Mouse (Mus musculus): Measurements from ENCODE around the gene Dnah11. TPM values are rescaled to one million over a fixed set of nuclear protein-coding genes. Genes with fewer than 3 reads are reported as not detected.

Gene Dnah11
- polyA plus RNA-seq, 1 experiment from 2014 or later = 0.04 TPM

- 35% methylated on average over 4 of the region's 4 CpGs for WGBS
- Histone ChIP-seq H3K4me2 (replicated peaks) (no peak overlapping the region), H3K4me1 (no peaks in the 10 kb centered on the region), H3K27me3 (no peaks in the 10 kb centered on the region), H3K4me3 (no peak overlapping the region), H3K9ac (no peak overlapping the region), H3K36me3 (no peaks in the 10 kb centered on the region), H3K9me3 (no peaks in the 10 kb centered on the region), H3K27ac (no peak overlapping the region)
- no peak for ATAC-seq (ENCODE audit: insufficient number of reproducible peaks, insufficient read depth, low FRiP score, low TSS enrichment)
These were observed 34.1 kb downstream of the Dnah11 start for GRCm38 (mm10) chr12:118164785-118165184.

GRCm38 (mm10) chr12:118156986-118157385 lies 41.9 kb downstream of the Dnah11 start:
- 87% methylated on average over 5 of the region's 5 CpGs for WGBS
- H3K4me1 ChIP-seq = no peaks in the 10 kb centered on the region

GRCm38 (mm10) chr12:118147521-118148033 lies 51.3 kb downstream of the Dnah11 start:
- Histone ChIP-seq H3K4me2 (replicated peaks) (no peak overlapping the region), H3K36me3 (no peaks in the 10 kb centered on the region), H3K27me3 (no peaks in the 10 kb centered on the region), H3K27ac (no peak overlapping the region), H3K4me1 (no peaks in the 10 kb centered on the region), H3K9me3 (no peaks in the 10 kb centered on the region), H3K4me3 (no peak overlapping the region), H3K9ac (no peak overlapping the region)
- ATAC-seq (ENCODE audit: insufficient number of reproducible peaks, insufficient read depth, low FRiP score, low TSS enrichment) = no peak
- WGBS = 81% methylated on average over 2 of the region's 2 CpGs

More at GRCm38 (mm10) chr12:118156986-118157385, 41.9 kb downstream of the Dnah11 start:
- no peaks in the 10 kb centered on the region for H3K9me3 ChIP-seq
- no peak overlapping the region for H3K4me2 ChIP-seq (replicated peaks)
- ATAC-seq (ENCODE audit: insufficient number of reproducible peaks, insufficient read depth, low FRiP score, low TSS enrichment) = no peak
- no peak overlapping the region for H3K4me3 ChIP-seq
- H3K9ac ChIP-seq = no peak overlapping the region
- H3K27me3 ChIP-seq = no peaks in the 10 kb centered on the region
- no peak overlapping the region for H3K27ac ChIP-seq
- no peaks in the 10 kb centered on the region for H3K36me3 ChIP-seq

GRCm38 (mm10) chr12:118128116-118128515 lies 70.7 kb downstream of the Dnah11 start:
- no peak overlapping the region for H3K27ac ChIP-seq
- no peaks in the 10 kb centered on the region for H3K9me3 ChIP-seq
- no peak overlapping the region for H3K4me2 ChIP-seq (replicated peaks)
- no peaks in the 10 kb centered on the region for H3K36me3 ChIP-seq
- WGBS = 86% methylated on average over 4 of the region's 4 CpGs
- ATAC-seq (ENCODE audit: insufficient number of reproducible peaks, insufficient read depth, low FRiP score, low TSS enrichment) = no peak
- H3K4me1 ChIP-seq = no peaks in the 10 kb centered on the region
- H3K4me3 ChIP-seq = no peak overlapping the region
- no peak overlapping the region for H3K9ac ChIP-seq
- H3K27me3 ChIP-seq = no peaks in the 10 kb centered on the region

- Histone ChIP-seq H3K4me3 (no peak overlapping the region), H3K27ac (no peak overlapping the region), H3K9me3 (no peaks in the 10 kb centered on the region), H3K36me3 (no peaks in the 10 kb centered on the region), H3K4me1 (no peaks in the 10 kb centered on the region), H3K27me3 (no peaks in the 10 kb centered on the region), H3K4me2 (replicated peaks) (no peak overlapping the region), H3K9ac (no peak overlapping the region)
- no peak for ATAC-seq (ENCODE audit: insufficient number of reproducible peaks, insufficient read depth, low FRiP score, low TSS enrichment)
- WGBS = 90% methylated on average over 3 of the region's 3 CpGs
These were observed 79.2 kb downstream of the Dnah11 start for GRCm38 (mm10) chr12:118119668-118120067.

- ATAC-seq (ENCODE audit: insufficient number of reproducible peaks, insufficient read depth, low FRiP score, low TSS enrichment) = no peak
- Histone ChIP-seq H3K4me2 (replicated peaks) (no peak overlapping the region), H3K4me1 (no peaks in the 10 kb centered on the region), H3K36me3 (no peaks in the 10 kb centered on the region), H3K4me3 (no peak overlapping the region), H3K9ac (no peak overlapping the region), H3K9me3 (no peaks in the 10 kb centered on the region), H3K27ac (no peak overlapping the region), H3K27me3 (no peaks in the 10 kb centered on the region)
- WGBS = 54% methylated on average over 8 of the region's 8 CpGs
These were observed 86.2 kb downstream of the Dnah11 start for GRCm38 (mm10) chr12:118112599-118112998.

GRCm38 (mm10) chr12:118111896-118112295 lies 86.9 kb downstream of the Dnah11 start:
- no peak overlapping the region for H3K4me2 ChIP-seq (replicated peaks)
- WGBS = 85% methylated on average over 3 of the region's 3 CpGs
- no peak overlapping the region for H3K4me3 ChIP-seq
- H3K27me3 ChIP-seq = no peaks in the 10 kb centered on the region
- no peaks in the 10 kb centered on the region for H3K9me3 ChIP-seq
- no peak for ATAC-seq (ENCODE audit: insufficient number of reproducible peaks, insufficient read depth, low FRiP score, low TSS enrichment)
- H3K4me1 ChIP-seq = no peaks in the 10 kb centered on the region
- no peak overlapping the region for H3K27ac ChIP-seq
- H3K36me3 ChIP-seq = no peaks in the 10 kb centered on the region
- H3K9ac ChIP-seq = no peak overlapping the region

GRCm38 (mm10) chr12:118107719-118108118 lies 91.1 kb downstream of the Dnah11 start:
- ATAC-seq (ENCODE audit: insufficient number of reproducible peaks, insufficient read depth, low FRiP score, low TSS enrichment) = no peak
- no peak overlapping the region for H3K27ac ChIP-seq
- no peak overlapping the region for H3K4me2 ChIP-seq (replicated peaks)
- no peaks in the 10 kb centered on the region for H3K27me3 ChIP-seq
- H3K9ac ChIP-seq = no peak overlapping the region
- no peaks in the 10 kb centered on the region for H3K36me3 ChIP-seq
- no peaks in the 10 kb centered on the region for H3K4me1 ChIP-seq
- 82% methylated on average over 1 of the region's 1 CpGs for whole genome bisulfite sequencing
- no peak overlapping the region for H3K4me3 ChIP-seq
- H3K9me3 ChIP-seq = no peaks in the 10 kb centered on the region

GRCm38 (mm10) chr12:118104520-118104919 lies 94.3 kb downstream of the Dnah11 start:
- WGBS = 90% methylated on average over 4 of the region's 4 CpGs
- Histone ChIP-seq H3K9me3 (no peaks in the 10 kb centered on the region), H3K9ac (no peak overlapping the region), H3K27me3 (no peaks in the 10 kb centered on the region), H3K4me3 (no peak overlapping the region), H3K27ac (no peak overlapping the region), H3K4me1 (no peaks in the 10 kb centered on the region), H3K36me3 (no peaks in the 10 kb centered on the region), H3K4me2 (replicated peaks) (no peak overlapping the region)
- no peak for ATAC-seq (ENCODE audit: insufficient number of reproducible peaks, insufficient read depth, low FRiP score, low TSS enrichment)

GRCm38 (mm10) chr12:118099694-118100093 lies 99.1 kb downstream of the Dnah11 start:
- H3K9me3 ChIP-seq = no peaks in the 10 kb centered on the region
- H3K27me3 ChIP-seq = no peaks in the 10 kb centered on the region
- H3K9ac ChIP-seq = no peak overlapping the region
- ATAC-seq (ENCODE audit: insufficient number of reproducible peaks, insufficient read depth, low FRiP score, low TSS enrichment) = no peak
- H3K4me1 ChIP-seq = no peaks in the 10 kb centered on the region
- H3K4me2 ChIP-seq (replicated peaks) = no peak overlapping the region
- WGBS = 79% methylated on average over 5 of the region's 5 CpGs
- no peak overlapping the region for H3K27ac ChIP-seq
- H3K4me3 ChIP-seq = no peak overlapping the region
- H3K36me3 ChIP-seq = no peaks in the 10 kb centered on the region

GRCm38 (mm10) chr12:118098257-118098656 lies 100.6 kb downstream of the Dnah11 start:
- H3K4me2 ChIP-seq (replicated peaks) = no peak overlapping the region
- WGBS = 76% methylated on average over 3 of the region's 3 CpGs
- no peak for ATAC-seq (ENCODE audit: insufficient number of reproducible peaks, insufficient read depth, low FRiP score, low TSS enrichment)
- no peak overlapping the region for H3K9ac ChIP-seq
- no peaks in the 10 kb centered on the region for H3K4me1 ChIP-seq
- H3K4me3 ChIP-seq = no peak overlapping the region
- no peak overlapping the region for H3K27ac ChIP-seq
- no peaks in the 10 kb centered on the region for H3K27me3 ChIP-seq
- H3K36me3 ChIP-seq = no peaks in the 10 kb centered on the region
- no peaks in the 10 kb centered on the region for H3K9me3 ChIP-seq

GRCm38 (mm10) chr12:118094946-118095345 lies 103.9 kb downstream of the Dnah11 start:
- 83% methylated on average over 4 of the region's 4 CpGs for WGBS
- Histone ChIP-seq H3K27ac (no peak overlapping the region), H3K4me2 (replicated peaks) (no peak overlapping the region), H3K4me1 (no peaks in the 10 kb centered on the region), H3K9me3 (no peaks in the 10 kb centered on the region), H3K4me3 (no peak overlapping the region), H3K36me3 (no peaks in the 10 kb centered on the region), H3K27me3 (no peaks in the 10 kb centered on the region), H3K9ac (no peak overlapping the region)
- no peak for ATAC-seq (ENCODE audit: insufficient number of reproducible peaks, insufficient read depth, low FRiP score, low TSS enrichment)

GRCm38 (mm10) chr12:118085291-118085690 lies 113.6 kb downstream of the Dnah11 start:
- no peak for ATAC-seq (ENCODE audit: insufficient number of reproducible peaks, insufficient read depth, low FRiP score, low TSS enrichment)
- Histone ChIP-seq H3K4me2 (replicated peaks) (no peak overlapping the region), H3K4me3 (no peak overlapping the region), H3K36me3 (no peaks in the 10 kb centered on the region), H3K9me3 (no peaks in the 10 kb centered on the region), H3K27me3 (no peaks in the 10 kb centered on the region), H3K9ac (no peak overlapping the region), H3K27ac (no peak overlapping the region), H3K4me1 (no peaks in the 10 kb centered on the region)
- WGBS = 80% methylated on average over 1 of the region's 1 CpGs
